Mouse (Mus musculus) T-helper 1 cell (primary cell): ENCODE results near the gene Fgr.

Experiments
- in situ Hi-C: fragments of 300-600 bp; cut with MboI, MseI; formaldehyde crosslinking; loops from one replicate; pipeline ENCODE4 v1.15.1; 2025; ENCODE audit warnings: high pct_unique_total_duplicates

The Fgr gene

GRCm38 (mm10) chr4:133047353-133048105 lies 73.6 kb downstream of the Fgr start:
- in situ Hi-C loops, result loop anchor here (25.0 kb wide), 1 partner anchor 840 kb away; the partner anchor contains the start of gene Rps6ka1

- in situ Hi-C loops, result loop anchor here (25.0 kb wide), 1 partner anchor 838 kb away; the partner anchor contains the start of gene Rps6ka1
Measured at GRCm38 (mm10) chr4:133049071-133049920, 75.4 kb downstream of the Fgr start.

GRCm38 (mm10) chr4:133050196-133050836 lies 76.4 kb downstream of the Fgr start:
- in situ Hi-C loops, result no loop called here

- in situ Hi-C loops, result no loop called here
Measured at GRCm38 (mm10) chr4:133050837-133051549, 77.1 kb downstream of the Fgr start.

- in situ Hi-C loops, result no loop called here
Measured at GRCm38 (mm10) chr4:133051550-133051865, 77.6 kb downstream of the Fgr start.
